Comparison of ENCODE assay signal across 8 mouse cellular contexts in genomic region chr7:141192776-141193347, GRCm38 (mm10). TPM values are rescaled to one million over a fixed set of nuclear protein-coding genes. Genes with fewer than 3 reads are reported as not detected.
DNase-seq lines count a peak whose midpoint lies in the region; ATAC-seq and TF ChIP-seq lines count a peak whose summit lies in the region.

No protein-coding gene starts in this region.

- WGBS in kidney, postnatal 0 days = 22% methylated on average over 12 of the region's 12 CpGs
- WGBS in embryonic facial prominence, embryonic 11.5 days = 25% methylated on average over 12 of the region's 12 CpGs
- 24% methylated on average over 12 of the region's 12 CpGs for WGBS in intestine, postnatal 0 days
- WGBS in midbrain, embryonic 11.5 days = 30% methylated on average over 12 of the region's 12 CpGs

- H3K9ac ChIP-seq in kidney, postnatal 0 days (ENCODE audit: low read depth, low read length) = peak overlapping the region; percentile 92
- peak overlapping the region; percentile 88 for H3K9ac ChIP-seq in embryonic facial prominence, embryonic 11.5 days (replicated peaks; ENCODE audit: low read length)
- peak overlapping the region; percentile 92 for H3K9ac ChIP-seq in intestine, postnatal 0 days (ENCODE audit: low read depth, low read length)
- H3K9ac ChIP-seq in midbrain, embryonic 11.5 days (ENCODE audit: low read length) = peak overlapping the region; percentile 78

- H3K4me2 ChIP-seq in kidney, postnatal 0 days (ENCODE audit: low read length) = peak overlapping the region; percentile 86
- peak overlapping the region; percentile 87 for H3K4me2 ChIP-seq in embryonic facial prominence, embryonic 11.5 days (ENCODE audit: low read depth, low read length)
- peak overlapping the region; percentile 87 for H3K4me2 ChIP-seq in intestine, postnatal 0 days (replicated peaks; ENCODE audit: low read depth)
- peak overlapping the region; percentile 99 for H3K4me2 ChIP-seq in midbrain, embryonic 11.5 days

- no peak for DNase-seq in kidney, postnatal 0 days (ENCODE audit: low spot score)
- no peak for DNase-seq in kidney, postnatal 14 days
- no peak for DNase-seq in embryonic facial prominence, embryonic 11.5 days (ENCODE audit: low spot score)
- DNase-seq in midbrain, embryonic 11.5 days (ENCODE audit: low spot score, missing footprints) = no peak
- DNase-seq in T-cell, adult 2 months (ENCODE audit: low spot score) = no peak
- DNase-seq in urinary bladder, postnatal 25 days (ENCODE audit: low spot score) = no peak
- DNase-seq in left cerebral cortex, adult 11 months (ENCODE audit: low spot score) = no peak

- H3K9me3 ChIP-seq in kidney, postnatal 0 days (replicated peaks; ENCODE audit: low read length) = no peaks in the 10 kb centered on the region
- H3K9me3 ChIP-seq in embryonic facial prominence, embryonic 11.5 days (replicated peaks; ENCODE audit: control insufficient read depth, low read length) = no peaks in the 10 kb centered on the region
- H3K9me3 ChIP-seq in intestine, postnatal 0 days (ENCODE audit: control insufficient read depth) = no peaks in the 10 kb centered on the region
- H3K9me3 ChIP-seq in midbrain, embryonic 11.5 days (ENCODE audit: control insufficient read depth, low read length) = no peaks in the 10 kb centered on the region

- H3K4me1 ChIP-seq in kidney, postnatal 0 days (replicated peaks; ENCODE audit: insufficient read depth, low read length) = peaks cover 7% of the 10 kb centered on the region; the same call in 1 of the 2 replicates
- H3K4me1 ChIP-seq in embryonic facial prominence, embryonic 11.5 days (ENCODE audit: control insufficient read depth, insufficient read depth, low read length) = peaks cover 3% of the 10 kb centered on the region; the same call in 1 of the 2 replicates
- peaks cover 6% of the 10 kb centered on the region; the same call in 1 of the 2 replicates for H3K4me1 ChIP-seq in intestine, postnatal 0 days (replicated peaks; ENCODE audit: control insufficient read depth, insufficient read depth, low read length)
- peaks cover 10% of the 10 kb centered on the region for H3K4me1 ChIP-seq in midbrain, embryonic 11.5 days (ENCODE audit: control insufficient read depth, insufficient read depth, low read length)

- H3K4me3 ChIP-seq in kidney, postnatal 0 days (replicated peaks; ENCODE audit: low read depth, low read length) = peak overlapping the region; percentile 93
- H3K4me3 ChIP-seq in embryonic facial prominence, embryonic 11.5 days (ENCODE audit: low read depth, low read length) = peak overlapping the region; percentile 88
- peak overlapping the region; percentile 86 for H3K4me3 ChIP-seq in intestine, postnatal 0 days (ENCODE audit: low read depth, low read length)
- peak overlapping the region; percentile 92 for H3K4me3 ChIP-seq in midbrain, embryonic 11.5 days (ENCODE audit: low read depth, low read length)

- H3K27me3 ChIP-seq in kidney, postnatal 0 days (ENCODE audit: insufficient read depth, low read length) = no peaks in the 10 kb centered on the region
- no peaks in the 10 kb centered on the region for H3K27me3 ChIP-seq in embryonic facial prominence, embryonic 11.5 days (ENCODE audit: control insufficient read depth, insufficient read depth, low read length)
- no peaks in the 10 kb centered on the region for H3K27me3 ChIP-seq in intestine, postnatal 0 days (replicated peaks; ENCODE audit: control insufficient read depth, insufficient read depth, low read length)
- no peaks in the 10 kb centered on the region for H3K27me3 ChIP-seq in midbrain, embryonic 11.5 days (ENCODE audit: control insufficient read depth, insufficient read depth, low read length)

- peaks cover 17% of the 10 kb centered on the region for H3K36me3 ChIP-seq in kidney, postnatal 0 days (ENCODE audit: insufficient read depth, low read length)
- peaks cover 3% of the 10 kb centered on the region for H3K36me3 ChIP-seq in embryonic facial prominence, embryonic 11.5 days (replicated peaks; ENCODE audit: control insufficient read depth, insufficient read depth, low read depth, low read length)
- peaks cover 32% of the 10 kb centered on the region for H3K36me3 ChIP-seq in intestine, postnatal 0 days (ENCODE audit: control insufficient read depth, insufficient read depth)
- peaks cover 4% of the 10 kb centered on the region; the same call in 1 of the 2 replicates for H3K36me3 ChIP-seq in midbrain, embryonic 11.5 days (ENCODE audit: control insufficient read depth, insufficient read depth, low read length)

- H3K27ac ChIP-seq in kidney, postnatal 0 days = peak overlapping the region; percentile 85
- H3K27ac ChIP-seq in embryonic facial prominence, embryonic 11.5 days (replicated peaks; ENCODE audit: low read depth, low read length) = no peak overlapping the region
- peak overlapping the region; percentile 88; the same call in 1 of the 2 replicates for H3K27ac ChIP-seq in intestine, postnatal 0 days (ENCODE audit: low read depth, low read length)
- H3K27ac ChIP-seq in midbrain, embryonic 11.5 days (ENCODE audit: low read depth, low read length) = no peak overlapping the region; the same call in 1 of the 2 replicates

- no peak for TF ChIP-seq CTCF in kidney, postnatal 0 days (IDR thresholded peaks at IDR 0.05; ENCODE audit: low read depth)
- no peak for TF ChIP-seq CTCF in intestine, postnatal 0 days (IDR thresholded peaks at IDR 0.05; ENCODE audit: low read depth)

- ATAC-seq in kidney, postnatal 0 days (replicated peaks; ENCODE audit: low FRiP score, low read depth) = no peak
- ATAC-seq in embryonic facial prominence, embryonic 11.5 days (replicated peaks; ENCODE audit: insufficient number of reproducible peaks, low FRiP score, low TSS enrichment, low read depth) = no peak
- ATAC-seq in intestine, postnatal 0 days = no peak
- no peak for ATAC-seq in midbrain, embryonic 11.5 days (ENCODE audit: low FRiP score)

RNA-seq across cellular contexts. Expression of gene Hras, which starts 0.9 kb away (rescaled TPM):
- 91.5 and 95.5 TPM in 2 replicates for polyA plus RNA-seq in kidney, postnatal 0 days (2015; fragmentation: Nextera tagmentation; extraction: Ambion mirVana)
- polyA plus RNA-seq in embryonic facial prominence, embryonic 11.5 days (2014; fragmentation: Nextera tagmentation; extraction: Ambion mirVana) = 91.4 and 91.7 TPM in 2 replicates
- polyA plus RNA-seq in intestine, postnatal 0 days (2015; fragmentation: Nextera tagmentation; extraction: Ambion mirVana) = 71.8 and 72.3 TPM in 2 replicates
- polyA plus RNA-seq in midbrain, embryonic 11.5 days (2014; fragmentation: Nextera tagmentation; extraction: Ambion mirVana) = 86.1 and 103 TPM in 2 replicates

RNA-seq across cellular contexts. Expression of gene Lrrc56, which starts 1.1 kb away (rescaled TPM):
- 9.9 and 10.8 TPM in 2 replicates for polyA plus RNA-seq in kidney, postnatal 0 days (2015; fragmentation: Nextera tagmentation; extraction: Ambion mirVana)
- polyA plus RNA-seq in embryonic facial prominence, embryonic 11.5 days (2014; fragmentation: Nextera tagmentation; extraction: Ambion mirVana) = 8.2 and 8.7 TPM in 2 replicates
- polyA plus RNA-seq in intestine, postnatal 0 days (2015; fragmentation: Nextera tagmentation; extraction: Ambion mirVana) = 3.2 and 3.7 TPM in 2 replicates
- polyA plus RNA-seq in midbrain, embryonic 11.5 days (2014; fragmentation: Nextera tagmentation; extraction: Ambion mirVana) = 7.5 and 8.8 TPM in 2 replicates

RNA-seq across cellular contexts. Expression of gene Rnh1, which starts 20.2 kb away (rescaled TPM):
- 136 and 147 TPM in 2 replicates for polyA plus RNA-seq in kidney, postnatal 0 days (2015; fragmentation: Nextera tagmentation; extraction: Ambion mirVana)
- 82.0 and 93.5 TPM in 2 replicates for polyA plus RNA-seq in embryonic facial prominence, embryonic 11.5 days (2014; fragmentation: Nextera tagmentation; extraction: Ambion mirVana)
- polyA plus RNA-seq in intestine, postnatal 0 days (2015; fragmentation: Nextera tagmentation; extraction: Ambion mirVana) = 133 and 141 TPM in 2 replicates
- polyA plus RNA-seq in midbrain, embryonic 11.5 days (2014; fragmentation: Nextera tagmentation; extraction: Ambion mirVana) = 54.6 and 56.7 TPM in 2 replicates

RNA-seq across cellular contexts. Expression of gene Lmntd2, which starts 21.0 kb away (rescaled TPM):
- 2.6 and 2.9 TPM in 2 replicates for polyA plus RNA-seq in kidney, postnatal 0 days (2015; fragmentation: Nextera tagmentation; extraction: Ambion mirVana)
- polyA plus RNA-seq in embryonic facial prominence, embryonic 11.5 days (2014; fragmentation: Nextera tagmentation; extraction: Ambion mirVana) = 2.5 and 2.6 TPM in 2 replicates
- polyA plus RNA-seq in intestine, postnatal 0 days (2015; fragmentation: Nextera tagmentation; extraction: Ambion mirVana) = 2.7 and 3.4 TPM in 2 replicates
- 2.1 and 2.5 TPM in 2 replicates for polyA plus RNA-seq in midbrain, embryonic 11.5 days (2014; fragmentation: Nextera tagmentation; extraction: Ambion mirVana)

RNA-seq across cellular contexts. Expression of gene Rassf7, which starts 22.8 kb away (rescaled TPM):
- polyA plus RNA-seq in kidney, postnatal 0 days (2015; fragmentation: Nextera tagmentation; extraction: Ambion mirVana) = 61.5 and 62.5 TPM in 2 replicates
- 33.0 and 34.5 TPM in 2 replicates for polyA plus RNA-seq in embryonic facial prominence, embryonic 11.5 days (2014; fragmentation: Nextera tagmentation; extraction: Ambion mirVana)
- polyA plus RNA-seq in intestine, postnatal 0 days (2015; fragmentation: Nextera tagmentation; extraction: Ambion mirVana) = 47.6 and 52.7 TPM in 2 replicates
- polyA plus RNA-seq in midbrain, embryonic 11.5 days (2014; fragmentation: Nextera tagmentation; extraction: Ambion mirVana) = 33.5 and 38.3 TPM in 2 replicates

Comparison
In these comparisons a context has a peak if more than half of its experiments do, and no peak if none do; other contexts are left out.
1. H3K27ac ChIP-seq: peak in kidney, postnatal 0 days (single experiment) and intestine, postnatal 0 days (single experiment); none in embryonic facial prominence, embryonic 11.5 days (single experiment) and midbrain, embryonic 11.5 days (single experiment).
2. Peak in every context shown above with its lines, with median percentiles within 50 percentile points of each other: H3K4me2 ChIP-seq, H3K4me3 ChIP-seq and H3K9ac ChIP-seq.